Mouse (Mus musculus): ENCODE measurements around the gene Letmd1. TPM values are rescaled to one million over a fixed set of nuclear protein-coding genes. Genes with fewer than 3 reads are reported as not detected.
"Not testable (repeated sequence)": the region's sequence is repeated elsewhere in the genome, so short reads cannot be mapped to it uniquely, and the experiment has no call there.

Gene Letmd1
- 23.2 and 26.4 TPM in 2 replicates for total RNA-seq (2017)

DNA sequence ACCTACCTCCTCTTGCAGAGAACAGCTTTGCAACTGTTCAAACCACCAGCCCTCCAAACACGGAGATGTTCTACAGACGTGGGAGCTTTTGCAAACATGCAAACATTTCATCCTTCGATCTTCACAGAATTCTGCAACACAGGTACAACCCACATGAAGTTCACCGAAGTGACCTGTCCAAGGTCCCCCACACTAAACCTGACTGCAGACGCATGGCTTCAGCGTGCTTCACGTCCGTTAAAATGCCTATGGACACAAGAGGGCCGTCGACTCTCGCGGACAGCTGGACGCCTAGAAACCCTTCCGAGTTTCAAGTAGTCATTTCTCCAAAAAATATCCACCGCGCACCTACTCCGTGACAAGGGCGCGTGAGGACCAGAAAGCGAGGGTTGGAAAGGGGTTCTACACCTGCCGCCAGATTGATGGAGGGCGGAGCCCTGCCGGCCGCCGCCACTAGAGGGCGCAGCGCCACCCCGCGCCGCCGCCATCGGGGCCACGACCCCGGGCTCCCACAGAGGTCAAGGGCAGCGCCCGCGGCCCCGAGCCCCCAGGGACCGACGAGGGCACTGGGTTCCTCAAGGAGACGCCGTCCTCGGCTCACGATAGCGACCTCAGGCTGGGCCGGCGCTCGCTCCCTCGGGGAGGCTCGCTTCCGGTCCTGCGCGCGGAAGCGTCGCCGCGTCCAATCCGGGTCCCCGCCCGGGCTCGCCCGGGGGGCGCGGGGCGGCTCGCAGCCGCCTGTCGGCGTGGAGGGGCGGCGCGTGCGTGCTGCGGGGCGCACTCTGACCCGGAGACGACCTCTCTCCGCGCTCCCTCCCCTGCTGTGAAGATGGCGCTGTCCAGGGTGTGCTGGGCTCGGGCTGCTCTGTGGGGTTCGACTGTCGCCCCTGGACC, at the start of gene Letmd1:
Gene Letmd1 (plus strand): TSS at position 729 of the 894 bp plus-strand sequence.
- peak; percentile 85 to 92 for ATAC-seq (replicated peaks in 1 of 2; ENCODE audit: insufficient read depth in 1 of 2, low FRiP score in 2 of 2, low TSS enrichment in 1 of 2, low read depth in 1 of 2, poor library complexity in 2 of 2, severe bottlenecking in 2 of 2)

DNA sequence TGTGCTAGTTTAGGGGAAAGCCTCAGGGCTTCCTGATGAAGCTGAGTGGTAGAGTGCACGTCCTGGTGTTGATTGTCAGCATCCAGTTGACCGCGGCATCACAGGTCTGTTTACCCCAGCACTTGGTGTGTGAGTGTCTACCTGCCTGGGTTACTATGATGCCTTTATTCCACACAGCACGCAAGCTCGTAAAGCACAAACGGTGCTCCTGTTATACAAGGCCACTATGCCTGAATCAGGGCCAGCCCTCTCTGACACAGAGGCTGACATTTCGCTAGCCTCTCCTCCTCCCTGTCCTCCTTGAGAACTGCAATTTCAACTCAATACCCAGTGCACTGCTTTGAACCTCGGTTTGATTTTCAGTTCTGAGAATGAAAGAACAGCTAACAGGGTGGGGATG, 49.5 kb upstream of the Letmd1 start:
- no peak for ATAC-seq (replicated peaks in 1 of 2; ENCODE audit: insufficient read depth in 1 of 2, low FRiP score in 2 of 2, low TSS enrichment in 1 of 2, low read depth in 1 of 2, poor library complexity in 2 of 2, severe bottlenecking in 2 of 2)

DNA sequence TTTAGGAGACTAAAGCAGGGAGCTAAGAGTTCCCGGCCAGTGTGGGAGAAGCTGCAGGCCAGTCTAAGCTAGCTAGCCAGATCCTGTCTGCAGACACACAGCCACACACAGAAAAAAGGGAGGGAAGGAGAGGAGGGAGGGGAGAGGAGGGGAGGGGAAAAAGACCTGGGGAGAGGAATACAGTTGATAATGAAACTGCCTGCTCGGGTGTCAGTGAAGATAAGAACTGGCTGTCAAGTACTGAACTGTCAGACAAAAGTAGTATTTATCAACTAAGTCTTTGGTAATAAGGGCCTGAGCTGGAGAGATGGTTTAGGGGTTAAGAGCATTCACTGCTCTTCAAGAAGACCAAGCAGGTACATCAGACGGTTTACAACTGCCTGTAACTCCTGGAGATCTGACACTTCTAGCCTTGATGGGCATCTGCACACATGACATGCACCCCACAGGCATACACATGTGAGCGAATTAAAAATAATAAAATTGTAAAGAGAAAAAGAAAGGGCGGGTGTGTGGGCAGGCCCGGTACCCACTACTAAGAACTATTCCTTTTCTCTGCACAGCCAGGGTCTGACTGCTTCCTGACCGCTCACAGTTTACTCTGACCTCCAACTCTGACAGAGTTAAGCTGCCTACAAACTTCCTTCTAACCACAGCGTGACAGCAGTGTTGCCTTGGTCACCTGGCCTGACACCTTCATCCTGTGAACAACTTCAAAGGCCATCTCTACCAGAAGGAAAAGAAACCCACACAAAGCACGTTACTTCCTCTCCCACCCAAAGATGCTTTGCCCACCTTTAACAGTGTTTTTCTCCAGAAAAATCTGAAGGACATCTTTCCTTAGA, 48.7 kb upstream of the Letmd1 start:
- ATAC-seq (replicated peaks in 1 of 2; ENCODE audit: insufficient read depth in 1 of 2, low FRiP score in 2 of 2, low TSS enrichment in 1 of 2, low read depth in 1 of 2, poor library complexity in 2 of 2, severe bottlenecking in 2 of 2), result peak in 1 of 2 experiments; percentile 6; a peak in 1 of 4 replicates

DNA sequence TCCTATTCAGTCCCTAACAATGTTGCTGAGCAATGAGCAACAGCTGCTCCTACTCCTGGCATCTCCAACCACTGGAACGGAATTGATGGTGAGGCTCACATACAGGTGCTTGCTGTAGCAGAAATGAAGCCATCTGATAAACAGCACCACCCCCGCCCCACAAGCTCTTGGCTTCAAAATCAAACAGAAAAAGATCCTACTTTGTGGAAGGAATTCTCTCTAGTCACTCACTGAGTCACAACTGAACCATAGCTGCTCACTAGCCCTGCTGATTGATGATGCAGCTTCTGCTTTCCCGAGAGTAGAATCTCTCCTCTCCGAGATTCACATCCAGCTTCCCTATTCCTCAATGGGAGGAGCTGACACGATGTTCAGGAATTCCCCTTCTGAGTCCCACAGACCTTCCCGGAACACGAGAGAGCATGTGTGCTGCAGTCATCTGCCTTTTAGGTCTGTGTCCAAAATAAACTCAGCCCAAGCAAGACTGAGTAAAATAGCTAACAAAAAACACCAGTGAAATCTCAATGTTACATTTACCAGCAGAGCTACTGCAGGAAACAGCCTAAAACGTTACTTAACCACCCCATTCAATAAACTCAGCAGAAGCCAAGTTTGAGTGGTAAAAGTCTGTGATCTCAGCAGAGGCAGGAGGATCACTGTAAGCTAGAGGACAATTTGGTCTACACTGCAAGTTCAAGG, 47.6 kb upstream of the Letmd1 start:
- ATAC-seq (replicated peaks in 1 of 2; ENCODE audit: insufficient read depth in 1 of 2, low FRiP score in 2 of 2, low TSS enrichment in 1 of 2, low read depth in 1 of 2, poor library complexity in 2 of 2, severe bottlenecking in 2 of 2), result no peak

DNA sequence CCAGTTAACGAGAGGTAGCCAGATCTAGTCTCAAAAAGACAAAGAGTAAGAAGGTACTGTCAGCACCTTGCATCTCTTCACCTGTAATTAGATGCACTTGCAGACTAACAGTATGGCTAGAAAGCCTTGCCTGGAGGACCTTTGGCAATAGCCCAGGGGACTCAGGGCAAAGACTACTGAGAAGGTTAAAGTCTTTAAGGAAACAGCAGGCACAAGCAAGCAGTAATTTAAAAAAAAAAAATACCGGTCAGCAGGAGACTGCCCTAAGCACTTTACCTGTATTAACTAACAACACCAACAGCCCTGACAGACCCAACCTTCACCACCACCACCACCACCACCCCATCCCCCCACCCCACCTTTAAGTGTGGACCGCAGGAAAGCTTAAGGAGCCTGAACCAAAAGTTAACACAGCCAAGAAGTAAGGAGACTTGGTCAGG, 47.0 kb upstream of the Letmd1 start, which contains the start of gene Gm5475:
Gene Gm5475 (plus strand): TSS at position 390 of the 440 bp plus-strand sequence.
- not testable (repeated sequence) for ATAC-seq (replicated peaks in 1 of 2; ENCODE audit: insufficient read depth in 1 of 2, low FRiP score in 2 of 2, low TSS enrichment in 1 of 2, low read depth in 1 of 2, poor library complexity in 2 of 2, severe bottlenecking in 2 of 2)

DNA sequence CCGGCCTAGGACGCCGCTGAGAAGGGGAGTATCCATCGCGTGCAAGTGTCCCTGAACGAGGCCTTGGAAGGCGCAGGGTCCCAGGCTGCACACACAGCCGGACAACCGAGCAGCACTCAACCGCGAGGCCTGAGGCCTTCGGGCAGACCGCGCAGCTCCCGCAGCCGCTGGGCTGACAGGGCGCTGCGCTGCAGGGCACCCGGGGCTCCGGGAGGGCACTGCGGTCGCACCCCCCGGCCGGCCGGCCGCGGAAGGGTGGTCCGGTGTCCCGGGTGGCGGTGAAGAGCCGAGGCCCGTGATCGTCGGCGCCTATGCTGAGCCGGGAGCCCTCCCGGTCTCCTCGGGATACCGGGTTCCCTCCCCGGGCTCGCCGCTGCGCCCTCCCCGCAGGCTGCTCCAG, 46.3 kb upstream of the Letmd1 start:
- ATAC-seq (replicated peaks in 1 of 2; ENCODE audit: insufficient read depth in 1 of 2, low FRiP score in 2 of 2, low TSS enrichment in 1 of 2, low read depth in 1 of 2, poor library complexity in 2 of 2, severe bottlenecking in 2 of 2), result no peak

DNA sequence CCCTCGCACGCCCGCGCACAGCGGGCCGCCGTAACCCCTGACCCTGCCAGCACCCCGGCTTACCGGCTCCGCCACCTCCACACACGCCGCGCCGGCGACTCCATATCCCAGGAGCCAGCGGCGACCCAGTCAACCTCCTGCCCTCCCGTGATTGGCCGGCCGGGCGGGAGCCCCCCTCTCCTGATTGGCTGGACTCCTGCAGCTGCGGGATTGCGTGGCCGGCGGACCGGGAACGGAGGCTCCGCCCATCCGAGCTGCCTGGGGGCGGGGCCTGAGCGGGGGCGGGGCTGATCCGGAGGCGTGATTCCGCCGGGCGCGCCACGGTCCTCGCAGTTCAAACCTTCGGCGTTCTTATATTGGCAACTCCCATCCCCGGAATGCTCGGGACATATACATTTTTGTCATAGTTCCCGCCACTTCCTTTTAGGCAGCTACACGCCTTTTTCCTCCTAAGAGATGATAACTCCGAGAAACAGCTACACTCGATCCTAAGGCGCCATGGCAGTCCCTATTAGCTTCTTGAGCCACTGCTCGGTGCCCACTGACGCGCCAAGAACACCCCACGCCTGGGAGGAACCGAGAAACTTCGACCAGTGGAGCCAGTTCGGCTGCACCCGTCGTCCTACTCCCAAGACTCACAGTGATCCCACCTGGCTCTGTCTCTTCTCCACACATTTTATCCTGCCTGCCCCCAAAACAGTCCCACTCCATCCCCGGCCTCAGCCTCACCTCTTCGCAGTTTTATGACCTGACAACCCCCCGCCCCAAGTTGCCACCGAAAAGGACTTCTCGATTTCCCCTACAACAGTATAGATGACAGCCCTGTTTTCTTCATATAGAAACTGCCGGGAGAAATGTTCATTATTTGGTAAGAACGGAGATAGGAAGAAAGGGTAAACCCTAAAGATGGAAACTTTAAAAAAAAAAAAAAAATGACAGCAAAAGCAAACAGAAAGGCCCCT, 45.6 kb upstream of the Letmd1 start:
- peak; percentile 84 to 88 for ATAC-seq (replicated peaks in 1 of 2; ENCODE audit: insufficient read depth in 1 of 2, low FRiP score in 2 of 2, low TSS enrichment in 1 of 2, low read depth in 1 of 2, poor library complexity in 2 of 2, severe bottlenecking in 2 of 2)

DNA sequence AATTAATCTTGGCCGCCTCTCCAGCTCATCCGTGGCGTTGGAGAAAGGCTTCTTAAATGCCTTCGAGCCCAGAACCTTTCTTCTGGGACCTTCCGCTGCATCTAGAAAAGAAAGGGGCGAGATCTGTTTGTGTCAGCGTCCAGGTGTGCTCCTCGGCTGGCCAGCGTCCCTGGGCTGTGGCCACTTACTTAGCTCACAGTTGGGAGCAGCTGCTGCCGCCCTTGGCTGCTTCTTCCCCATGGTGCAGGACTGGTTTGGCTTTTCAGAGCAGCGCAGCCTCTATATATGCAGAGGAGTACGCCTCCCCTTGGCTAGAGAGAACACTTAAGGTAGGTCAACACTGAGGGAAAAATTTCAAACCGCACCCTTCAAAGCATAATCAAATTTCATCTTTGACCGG, 44.9 kb upstream of the Letmd1 start:
- peak; percentile 23 to 24; a peak in 1 of 4 replicates for ATAC-seq (replicated peaks in 1 of 2; ENCODE audit: insufficient read depth in 1 of 2, low FRiP score in 2 of 2, low TSS enrichment in 1 of 2, low read depth in 1 of 2, poor library complexity in 2 of 2, severe bottlenecking in 2 of 2)

DNA sequence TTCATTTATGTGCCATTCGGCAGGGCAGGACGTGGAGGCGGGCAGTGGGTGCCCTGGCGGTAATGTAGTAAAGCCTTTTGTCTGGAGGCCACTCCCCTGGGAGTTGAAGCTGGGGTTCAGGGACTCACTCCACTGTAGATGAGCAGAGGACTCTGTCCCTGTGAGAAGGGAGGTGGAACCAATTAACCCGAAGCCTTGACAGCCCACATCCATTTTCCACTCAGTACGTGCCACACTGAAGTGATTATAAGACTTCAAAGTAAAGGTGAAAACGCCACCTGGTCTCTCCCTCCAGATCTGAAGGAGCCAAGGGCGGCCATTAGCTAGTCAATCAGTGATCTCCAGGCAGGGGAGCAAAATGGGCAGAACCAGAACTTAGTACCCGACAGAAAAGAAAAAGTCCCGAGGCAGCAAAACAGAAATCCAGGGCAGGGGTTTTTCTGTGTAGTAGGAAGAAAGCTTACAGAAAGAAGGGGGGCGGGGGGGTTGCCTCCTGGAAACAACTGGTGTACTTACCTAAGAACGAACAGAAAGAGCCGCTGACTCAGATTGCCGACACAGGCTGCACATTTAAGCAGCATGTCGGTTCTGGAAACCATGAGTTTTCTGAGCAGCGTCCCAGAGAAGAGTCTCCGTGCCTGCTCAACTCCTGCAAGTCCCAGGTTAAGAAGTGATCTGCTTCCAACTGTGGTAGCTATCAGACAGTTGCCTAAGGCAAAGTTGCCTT, 44.3 kb upstream of the Letmd1 start, which contains the start of gene Slc11a2:
Gene Slc11a2 (minus strand): TSS at position 677 of the 727 bp plus-strand sequence.
- 0 out of 4 replicates have a peak, but pooled peaks of 1 of the 2 experiments have one; percentile 8 for ATAC-seq (replicated peaks in 1 of 2; ENCODE audit: insufficient read depth in 1 of 2, low FRiP score in 2 of 2, low TSS enrichment in 1 of 2, low read depth in 1 of 2, poor library complexity in 2 of 2, severe bottlenecking in 2 of 2)

DNA sequence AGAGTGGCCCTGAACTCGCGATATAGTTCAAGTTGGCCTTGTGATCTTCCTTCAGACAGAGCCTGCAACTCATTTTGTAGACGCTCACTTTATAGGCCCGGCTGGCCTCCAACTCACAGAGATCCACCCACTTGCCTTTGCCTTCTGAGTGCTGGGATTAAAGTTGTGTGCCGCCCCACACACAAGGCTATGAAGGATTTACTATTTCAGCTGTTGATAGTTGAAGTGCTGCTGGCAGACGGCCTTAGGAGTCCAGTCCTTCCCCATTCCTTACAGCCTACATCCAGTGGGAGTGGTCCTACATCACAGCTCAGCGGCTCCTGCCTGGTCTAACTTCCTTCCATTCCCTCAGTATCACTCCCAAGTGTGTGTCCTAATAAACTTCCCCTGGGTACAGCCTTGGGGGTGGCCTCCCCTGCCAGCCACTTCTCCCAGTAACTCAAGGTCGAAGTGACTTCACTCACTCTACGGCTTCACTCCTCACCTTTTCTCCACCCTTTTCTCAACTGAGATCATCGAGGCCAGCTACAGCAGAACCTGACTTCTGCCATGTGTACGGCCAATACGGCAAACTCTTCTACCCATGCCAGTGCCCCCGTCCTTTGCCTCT, 40.4 kb upstream of the Letmd1 start:
- no peak for ATAC-seq (replicated peaks in 1 of 2; ENCODE audit: insufficient read depth in 1 of 2, low FRiP score in 2 of 2, low TSS enrichment in 1 of 2, low read depth in 1 of 2, poor library complexity in 2 of 2, severe bottlenecking in 2 of 2)

DNA sequence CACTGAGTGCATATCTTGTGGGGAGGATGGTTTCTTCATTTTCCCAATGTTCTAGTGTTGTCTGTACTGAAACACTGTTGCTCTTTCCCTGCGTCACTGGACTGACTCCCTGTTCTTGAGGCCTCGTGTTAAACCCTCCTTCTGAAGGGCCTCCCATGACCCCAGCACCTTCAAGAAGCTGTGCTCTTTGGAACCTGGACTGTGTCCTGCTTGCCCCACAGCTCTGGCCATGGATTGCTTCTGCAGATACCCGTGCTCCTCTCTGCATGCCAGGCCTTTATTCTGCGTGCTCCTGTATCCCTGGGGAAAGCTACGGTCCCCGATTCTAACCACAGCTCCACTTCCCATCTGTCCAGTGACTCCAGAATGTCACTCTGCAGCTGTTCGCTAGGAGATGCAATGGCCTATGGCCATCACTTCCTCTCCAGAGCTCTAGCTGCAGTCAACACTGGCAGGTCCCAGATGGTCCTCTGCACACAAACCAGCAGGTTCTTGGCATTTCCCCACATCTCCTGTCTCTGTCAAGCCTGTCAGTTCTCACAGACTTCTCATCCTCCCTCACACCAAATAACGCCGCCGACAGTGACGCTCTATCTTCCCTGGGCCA, 38.8 kb upstream of the Letmd1 start:
- ATAC-seq (replicated peaks in 1 of 2; ENCODE audit: insufficient read depth in 1 of 2, low FRiP score in 2 of 2, low TSS enrichment in 1 of 2, low read depth in 1 of 2, poor library complexity in 2 of 2, severe bottlenecking in 2 of 2), result no peak

DNA sequence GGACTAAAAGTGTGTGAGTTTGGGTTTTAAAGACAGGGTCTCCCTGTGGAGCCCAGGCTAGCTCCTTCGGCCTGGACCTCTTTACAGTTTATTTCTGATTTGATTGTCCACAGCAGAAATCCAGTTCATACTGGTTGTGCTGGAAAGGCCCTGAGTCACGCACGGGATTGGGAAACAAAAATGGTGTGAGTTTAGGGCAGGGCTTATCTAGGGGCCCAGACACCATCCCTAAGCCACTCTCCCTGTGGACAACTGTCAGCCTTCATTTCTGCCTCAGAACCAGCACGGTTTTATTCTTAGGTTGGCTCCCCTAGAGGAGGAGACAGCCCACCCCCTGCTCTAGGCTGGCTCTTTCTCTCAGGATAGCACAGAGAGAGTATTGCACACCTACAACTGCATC, 35.6 kb upstream of the Letmd1 start:
- no peak for ATAC-seq (replicated peaks in 1 of 2; ENCODE audit: insufficient read depth in 1 of 2, low FRiP score in 2 of 2, low TSS enrichment in 1 of 2, low read depth in 1 of 2, poor library complexity in 2 of 2, severe bottlenecking in 2 of 2)

DNA sequence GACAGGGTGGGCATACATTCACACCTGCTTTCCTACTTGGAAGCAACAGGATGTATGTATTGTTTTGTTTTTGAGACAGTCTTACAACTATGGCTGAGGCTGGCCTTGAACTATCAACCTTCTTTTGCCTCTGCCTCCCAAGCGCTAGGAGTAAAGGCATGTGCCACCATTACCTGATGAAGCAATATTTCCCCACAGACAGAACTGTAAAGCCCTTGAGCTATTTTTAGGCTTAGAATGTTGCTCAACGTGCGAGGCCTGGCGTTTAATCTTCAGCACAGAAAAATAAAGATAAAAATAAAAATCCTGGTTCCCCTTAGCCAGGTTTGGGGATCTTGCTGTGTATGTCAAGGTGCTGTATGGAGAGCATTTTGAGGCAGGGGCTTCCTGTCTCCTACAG, 32.7 kb upstream of the Letmd1 start:
- ATAC-seq (replicated peaks in 1 of 2; ENCODE audit: insufficient read depth in 1 of 2, low FRiP score in 2 of 2, low TSS enrichment in 1 of 2, low read depth in 1 of 2, poor library complexity in 2 of 2, severe bottlenecking in 2 of 2), result no peak

DNA sequence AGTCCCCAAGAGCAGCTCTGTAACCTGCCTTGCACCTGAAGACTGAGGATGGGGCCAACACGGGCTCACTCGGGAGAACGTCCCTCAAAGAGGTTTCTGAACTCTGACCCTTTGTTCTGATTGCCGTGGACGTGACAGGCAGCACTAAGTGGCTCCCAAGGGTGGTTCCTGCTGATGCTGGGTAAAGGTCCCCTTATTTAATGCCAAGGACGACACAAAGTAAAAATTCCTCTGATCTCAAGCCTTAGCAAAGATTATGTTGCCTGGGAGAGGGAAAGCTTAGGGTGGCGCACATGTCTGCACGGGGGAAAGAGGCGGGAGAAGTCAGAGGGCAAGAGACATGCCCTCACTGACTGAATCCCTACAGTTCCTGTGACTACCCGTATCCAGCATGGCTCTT, 32.3 kb upstream of the Letmd1 start:
- ATAC-seq (replicated peaks in 1 of 2; ENCODE audit: insufficient read depth in 1 of 2, low FRiP score in 2 of 2, low TSS enrichment in 1 of 2, low read depth in 1 of 2, poor library complexity in 2 of 2, severe bottlenecking in 2 of 2), result no peak

Data from hematopoietic stem cell, adult 5-6 weeks (primary cell).